Mouse (Mus musculus) forebrain, embryonic 12.5 days (tissue): ENCODE results near the gene Rab7. TPM values are rescaled to one million over a fixed set of nuclear protein-coding genes. Genes with fewer than 3 reads are reported as not detected.

Source experiments
- ATAC-seq: fragments of 200-750 bp; cut with Nextera tagmentation; 2 replicates; pipeline ENCODE4 v1.8.0; 2017; ENCODE audit warnings: moderate TSS enrichment; ENCODE audit not compliant: low FRiP score
- H3K27ac ChIP-seq: fragments of 300-500 bp; sonication (generic); 2 replicates; pipeline ENCODE4 v1.5.1; 2016; ENCODE audit warnings: mild to moderate bottlenecking
- H3K27me3 ChIP-seq: fragments of 300-500 bp; sonication (generic); 2 replicates; pipeline ENCODE4 v1.6.1; 2016; ENCODE audit warnings: mild to moderate bottlenecking
- H3K36me3 ChIP-seq: fragments of 300-500 bp; sonication (generic); replicated peaks from 2 replicates; pipeline ENCODE4 v1.6.1; 2016; ENCODE audit warnings: mild to moderate bottlenecking
- H3K4me1 ChIP-seq: fragments of 300-500 bp; sonication (generic); 2 replicates; pipeline ENCODE4 v1.6.1; 2016
- H3K4me2 ChIP-seq: fragments of 300-500 bp; sonication (generic); 2 replicates; pipeline ENCODE4 v1.6.1; 2016; ENCODE audit warnings: mild to moderate bottlenecking, moderate library complexity
- H3K4me3 ChIP-seq: fragments of 300-500 bp; sonication (generic); replicated peaks from 2 replicates; pipeline ENCODE4 v1.5.1; 2016; ENCODE audit warnings: mild to moderate bottlenecking
- H3K9ac ChIP-seq: fragments of 300-500 bp; sonication (generic); 2 replicates; pipeline ENCODE4 v1.6.1; 2016; ENCODE audit warnings: mild to moderate bottlenecking
- H3K9me3 ChIP-seq: fragments of 300-500 bp; sonication (generic); 2 replicates; pipeline ENCODE4 v1.6.1; 2016
- WGBS: fragments of 180-500 bp; shearing (Covaris S2); methylation state at CpG from one replicate; pipeline ENCODE4 v1.1.7; 2016; 5-methylcytosine and 5-hydroxymethylcytosine counted together
- polyA plus RNA-seq: library from polyadenylated mRNA; unstranded; fragments of >200 nt; fragmentation: Nextera tagmentation; extraction: Ambion mirVana; gene quantifications from 2 replicates; pipeline ENCODE4 v1.2.1, GENCODE M21; 2016

Gene Rab7
- polyA plus RNA-seq, 1 experiment from 2014 or later = 206 TPM

DNA sequence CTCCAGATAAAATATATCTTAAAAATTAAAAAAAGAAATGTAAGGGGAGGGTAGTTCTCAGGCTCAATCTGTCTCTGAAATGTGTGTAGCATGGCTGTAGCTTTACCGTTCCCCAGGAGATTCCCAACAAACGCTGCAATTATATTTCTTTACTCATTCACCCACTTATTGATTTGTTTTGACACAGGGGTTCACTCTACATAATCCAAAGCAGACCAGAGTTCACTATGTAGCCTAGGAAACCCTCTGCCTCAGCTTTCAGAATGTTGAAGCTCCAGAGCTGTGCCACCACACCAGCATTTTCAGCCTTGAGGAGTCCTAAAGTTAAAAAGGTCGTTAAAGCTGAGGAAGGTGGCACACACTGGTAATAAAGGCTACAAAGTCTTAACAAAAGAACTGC, 20.9 kb upstream of the Rab7 start:
- Histone ChIP-seq H3K4me1 (no peaks in the 10 kb centered on the region), H3K4me2 (no peak overlapping the region), H3K36me3 (no peaks in the 10 kb centered on the region), H3K27me3 (peaks cover 14% of the 10 kb centered on the region; the same call in 1 of the 2 replicates), H3K4me3 (no peak overlapping the region), H3K27ac (no peak overlapping the region), H3K9ac (no peak overlapping the region), H3K9me3 (no peaks in the 10 kb centered on the region)
- ATAC-seq = no peak
- WGBS = 39% methylated on average over 3 of the region's 3 CpGs

DNA sequence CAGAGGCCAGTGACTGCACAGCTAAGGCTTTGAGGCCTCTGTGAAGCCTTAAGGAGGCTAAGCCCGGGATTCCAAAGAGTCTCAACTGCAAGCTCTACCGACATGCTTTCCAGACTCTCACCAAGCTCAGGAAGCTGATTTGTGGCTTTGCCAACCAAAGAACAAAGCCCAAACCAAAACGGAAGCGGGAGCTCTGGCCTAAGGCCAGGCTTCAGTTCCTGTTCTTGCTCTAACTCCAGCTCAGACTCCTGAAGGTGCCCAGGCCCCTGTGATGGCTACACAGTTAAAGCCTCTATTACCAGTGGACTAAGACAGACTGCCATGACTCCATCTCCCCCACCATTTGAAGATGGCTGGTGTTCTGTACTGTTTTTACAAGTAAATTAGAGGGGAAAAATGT, 20.0 kb upstream of the Rab7 start:
- H3K9me3 ChIP-seq = no peaks in the 10 kb centered on the region
- H3K36me3 ChIP-seq = no peaks in the 10 kb centered on the region
- no peak for ATAC-seq
- H3K4me1 ChIP-seq = no peaks in the 10 kb centered on the region
- H3K4me2 ChIP-seq = no peak overlapping the region
- H3K9ac ChIP-seq = no peak overlapping the region
- no peak overlapping the region for H3K27ac ChIP-seq
- H3K4me3 ChIP-seq = no peak overlapping the region
- WGBS = 64% methylated on average over 4 of the region's 4 CpGs
- peaks cover 12% of the 10 kb centered on the region; the same call in 1 of the 2 replicates for H3K27me3 ChIP-seq

DNA sequence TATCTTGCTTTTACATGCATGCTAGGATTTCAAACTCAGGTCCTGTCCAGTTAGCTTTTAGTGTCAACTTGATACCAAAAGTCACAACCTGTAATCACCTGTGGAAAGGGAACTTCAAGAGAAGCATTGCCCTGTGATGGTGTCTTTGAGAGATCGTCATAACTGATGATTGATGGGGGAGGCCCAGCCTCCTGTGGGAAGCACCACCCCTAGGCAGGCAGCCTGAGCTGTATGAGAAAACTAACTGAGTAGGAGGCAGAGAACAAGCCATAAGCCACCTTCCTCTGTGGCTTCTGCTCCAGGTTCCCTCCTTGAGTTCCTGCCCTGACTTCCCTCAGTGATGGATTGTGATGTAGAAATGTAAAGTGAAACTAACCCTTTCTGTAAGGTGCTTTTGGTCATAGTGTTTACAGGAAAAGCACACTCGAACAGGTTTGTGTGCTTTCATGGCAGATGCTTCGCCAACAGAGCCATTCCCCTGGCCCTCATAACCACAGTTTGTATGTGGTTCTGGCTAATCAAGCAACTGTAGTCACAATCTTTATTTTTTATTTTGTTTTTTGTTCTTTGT, 19.1 kb upstream of the Rab7 start:
- no peak overlapping the region for H3K9ac ChIP-seq
- no peak overlapping the region for H3K4me3 ChIP-seq
- H3K4me2 ChIP-seq = no peak overlapping the region
- H3K27me3 ChIP-seq = 0 out of 2 replicates have a peak, but pooled peaks cover 4% of the 10 kb centered on the region
- 86% methylated on average over 3 of the region's 3 CpGs for WGBS
- no peaks in the 10 kb centered on the region for H3K9me3 ChIP-seq
- H3K27ac ChIP-seq = no peak overlapping the region
- no peaks in the 10 kb centered on the region for H3K4me1 ChIP-seq
- H3K36me3 ChIP-seq = no peaks in the 10 kb centered on the region
- no peak for ATAC-seq

DNA sequence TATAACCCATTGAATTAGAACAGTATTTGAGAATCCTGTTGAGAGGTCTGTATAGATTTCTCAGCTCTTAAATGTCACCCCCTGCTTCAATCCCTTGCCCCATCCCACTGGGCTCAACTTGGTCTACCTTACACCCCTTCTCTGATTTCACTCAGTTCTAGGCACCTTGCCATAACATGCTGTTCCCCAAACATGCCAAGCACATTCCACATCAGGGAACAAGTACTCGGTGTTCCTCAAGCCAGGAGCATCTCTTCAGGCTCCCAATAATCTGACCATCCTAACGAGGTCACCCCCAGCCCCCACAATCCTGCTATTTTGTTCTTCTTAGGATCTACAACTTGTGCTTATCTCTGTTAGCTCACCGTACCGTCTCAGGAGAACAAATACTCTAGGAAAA, 17.3 kb upstream of the Rab7 start:
- H3K27me3 ChIP-seq = 0 out of 2 replicates have a peak, but pooled peaks cover 3% of the 10 kb centered on the region
- no peaks in the 10 kb centered on the region for H3K36me3 ChIP-seq
- H3K4me3 ChIP-seq = no peak overlapping the region
- H3K4me2 ChIP-seq = no peak overlapping the region
- 84% methylated on average over 4 of the region's 4 CpGs for WGBS
- H3K9me3 ChIP-seq = no peaks in the 10 kb centered on the region
- no peak for ATAC-seq
- H3K27ac ChIP-seq = no peak overlapping the region
- no peak overlapping the region for H3K9ac ChIP-seq
- H3K4me1 ChIP-seq = no peaks in the 10 kb centered on the region

DNA sequence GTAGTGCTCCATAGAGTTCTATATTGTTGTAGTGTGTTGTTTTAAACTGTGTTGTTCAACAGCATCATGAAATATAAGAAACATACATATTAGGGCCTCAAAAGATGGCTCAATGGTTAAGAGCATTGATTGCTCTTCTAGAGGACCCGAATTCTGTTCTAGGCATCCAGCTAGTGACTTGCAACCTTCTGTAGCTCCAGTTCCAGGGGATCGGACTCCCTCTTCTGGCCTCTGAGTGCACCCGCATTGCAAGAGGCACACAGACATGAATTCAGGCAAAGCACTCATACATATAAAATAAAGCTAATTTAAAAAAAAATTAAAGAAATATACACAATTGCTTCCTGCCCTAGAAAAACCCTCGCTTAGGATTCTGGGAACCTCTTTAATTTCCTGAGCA, 16.3 kb upstream of the Rab7 start:
- WGBS = 83% methylated on average over 4 of the region's 4 CpGs
- no peaks in the 10 kb centered on the region for H3K36me3 ChIP-seq
- H3K9me3 ChIP-seq = no peaks in the 10 kb centered on the region
- H3K4me1 ChIP-seq = no peaks in the 10 kb centered on the region
- no peaks in the 10 kb centered on the region; the same call in 1 of the 2 replicates for H3K27me3 ChIP-seq
- no peak overlapping the region for H3K27ac ChIP-seq
- H3K9ac ChIP-seq = no peak overlapping the region
- no peak overlapping the region for H3K4me3 ChIP-seq
- no peak overlapping the region for H3K4me2 ChIP-seq
- no peak for ATAC-seq

DNA sequence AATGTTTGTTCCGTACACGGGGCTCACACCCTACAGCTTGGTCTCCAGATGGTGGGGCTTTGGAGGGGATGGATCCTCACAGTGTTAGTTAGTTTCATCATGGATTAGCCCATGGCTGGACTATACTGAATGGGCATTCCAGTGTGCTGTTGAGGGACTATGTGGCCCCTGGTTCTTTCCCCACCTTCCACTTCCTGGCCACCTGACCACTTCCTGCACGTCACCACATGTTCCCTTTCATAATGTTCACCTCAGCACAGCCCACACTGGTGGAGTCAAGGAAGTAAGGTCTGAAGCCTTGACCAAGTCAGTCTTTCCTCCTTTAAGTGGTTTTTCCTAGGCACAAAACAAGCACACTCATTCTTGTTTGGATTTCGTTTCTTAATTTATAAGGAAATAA, 15.5 kb upstream of the Rab7 start:
- WGBS = 88% methylated on average over 4 of the region's 4 CpGs
- no peak overlapping the region for H3K9ac ChIP-seq
- H3K4me1 ChIP-seq = no peaks in the 10 kb centered on the region
- no peaks in the 10 kb centered on the region for H3K36me3 ChIP-seq
- no peak overlapping the region for H3K4me3 ChIP-seq
- no peak for ATAC-seq
- H3K4me2 ChIP-seq = no peak overlapping the region
- H3K27ac ChIP-seq = no peak overlapping the region
- H3K9me3 ChIP-seq = no peaks in the 10 kb centered on the region
- no peaks in the 10 kb centered on the region; the same call in 1 of the 2 replicates for H3K27me3 ChIP-seq

DNA sequence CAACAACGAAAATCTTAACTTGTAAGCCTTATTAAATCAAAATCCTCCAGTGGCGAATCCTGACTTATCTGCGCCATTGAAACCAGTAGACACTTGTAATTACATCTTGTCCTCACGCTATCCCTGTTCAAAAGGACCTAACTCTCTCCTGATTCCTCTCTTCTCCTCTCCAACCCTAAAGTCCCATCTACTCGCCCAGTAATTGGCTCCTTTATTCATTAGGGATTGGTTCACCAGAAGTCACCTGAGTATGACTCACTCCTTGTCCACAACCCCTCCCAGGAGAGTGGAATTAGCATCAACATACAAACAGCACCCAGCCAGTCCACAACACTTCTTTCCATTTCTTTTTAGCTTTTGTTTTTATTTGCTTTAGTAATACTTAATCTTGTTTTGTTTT, 14.8 kb upstream of the Rab7 start:
- no peaks in the 10 kb centered on the region for H3K9me3 ChIP-seq
- H3K4me3 ChIP-seq = no peak overlapping the region
- no peak for ATAC-seq
- H3K9ac ChIP-seq = no peak overlapping the region
- H3K4me2 ChIP-seq = no peak overlapping the region
- no peak overlapping the region for H3K27ac ChIP-seq
- H3K36me3 ChIP-seq = no peaks in the 10 kb centered on the region
- 83% methylated on average over 5 of the region's 5 CpGs for WGBS
- H3K4me1 ChIP-seq = no peaks in the 10 kb centered on the region
- H3K27me3 ChIP-seq = no peaks in the 10 kb centered on the region; the same call in 1 of the 2 replicates

DNA sequence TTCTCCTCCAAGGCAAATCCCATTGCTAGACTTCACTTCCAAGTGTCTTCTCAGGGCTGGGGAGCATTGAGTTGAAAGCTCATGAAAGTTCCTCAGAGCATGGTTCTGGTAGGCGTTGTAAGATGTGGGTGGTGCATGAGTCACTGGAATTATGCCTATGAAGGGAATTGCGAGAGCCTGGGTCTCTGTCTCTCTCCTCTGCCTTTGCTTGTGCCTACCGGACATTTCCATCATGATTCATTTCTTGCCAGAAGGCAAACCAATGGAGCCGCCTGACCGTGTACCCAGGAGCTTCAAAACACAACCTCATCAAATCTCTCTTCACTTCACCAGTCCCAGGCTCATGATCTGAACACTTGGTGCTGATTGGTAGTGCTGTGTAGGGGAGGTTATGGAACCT, 11.8 kb upstream of the Rab7 start:
- Histone ChIP-seq H3K4me1 (no peaks in the 10 kb centered on the region), H3K4me3 (no peak overlapping the region), H3K27ac (no peak overlapping the region), H3K4me2 (no peak overlapping the region), H3K36me3 (no peaks in the 10 kb centered on the region), H3K9me3 (no peaks in the 10 kb centered on the region), H3K27me3 (peaks cover 26% of the 10 kb centered on the region), H3K9ac (no peak overlapping the region)
- ATAC-seq = no peak
- WGBS = 93% methylated on average over 5 of the region's 5 CpGs

DNA sequence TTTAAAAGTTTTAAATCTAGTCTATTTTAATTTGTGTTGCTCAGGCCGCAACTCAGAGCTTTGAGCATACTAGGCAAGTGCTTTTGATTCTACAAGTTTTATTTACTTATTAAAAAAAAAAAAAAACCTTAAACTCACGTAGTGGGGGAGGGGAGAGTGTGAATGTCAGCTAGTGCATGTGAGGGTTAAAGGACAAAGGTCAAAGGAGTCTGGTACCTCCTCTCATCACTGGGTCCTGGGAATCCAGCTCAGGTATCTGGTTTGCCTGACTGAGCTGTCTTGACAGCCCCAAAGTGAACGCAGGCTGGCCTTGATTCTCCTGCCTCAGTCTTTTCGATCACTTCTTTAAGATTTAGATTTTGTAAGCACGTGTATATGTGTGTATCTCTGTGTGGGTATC, 10.6 kb upstream of the Rab7 start:
- no peak overlapping the region for H3K9ac ChIP-seq
- H3K4me2 ChIP-seq = no peak overlapping the region
- no peak overlapping the region for H3K4me3 ChIP-seq
- H3K9me3 ChIP-seq = no peaks in the 10 kb centered on the region
- no peaks in the 10 kb centered on the region for H3K36me3 ChIP-seq
- H3K27me3 ChIP-seq = peaks cover 33% of the 10 kb centered on the region
- WGBS = 77% methylated on average over 5 of the region's 5 CpGs
- H3K27ac ChIP-seq = no peak overlapping the region
- no peak for ATAC-seq
- H3K4me1 ChIP-seq = no peaks in the 10 kb centered on the region

DNA sequence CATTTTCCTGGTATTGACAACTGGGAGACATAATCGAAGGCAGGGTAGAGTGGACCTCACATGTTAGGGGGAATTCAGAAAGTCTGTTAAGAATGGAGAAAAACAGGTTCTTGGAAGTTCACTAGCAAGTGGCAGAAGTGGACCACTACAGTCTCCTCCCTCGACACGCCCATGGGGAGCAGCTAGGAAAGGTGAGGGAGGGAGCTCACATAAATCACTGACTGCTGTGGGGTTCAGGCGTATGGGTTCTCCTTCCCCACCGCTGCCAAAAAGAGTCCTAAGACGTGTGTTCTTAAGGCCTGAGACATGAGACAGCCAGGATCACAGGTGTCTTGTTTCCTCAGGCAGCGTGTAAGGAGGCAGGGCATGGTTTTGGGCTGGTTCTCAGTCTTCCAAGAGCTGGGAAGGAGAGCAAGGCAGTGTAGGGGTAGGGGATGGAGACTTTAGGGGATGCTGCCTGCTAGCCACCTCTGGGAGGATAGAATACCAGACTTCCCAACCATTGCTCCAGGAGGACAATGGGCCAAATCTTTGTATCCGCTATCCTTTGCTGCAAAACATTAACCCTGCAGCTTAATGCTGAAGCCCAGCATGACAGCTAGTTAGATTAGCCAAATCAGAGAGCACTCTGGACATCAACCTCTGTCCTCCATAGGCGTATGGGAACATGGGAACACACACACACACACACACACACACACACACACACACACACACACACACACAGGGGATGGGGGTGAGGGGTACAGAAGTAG, 9.2 kb upstream of the Rab7 start:
- Histone ChIP-seq H3K4me3 (no peak overlapping the region), H3K9me3 (no peaks in the 10 kb centered on the region), H3K36me3 (no peaks in the 10 kb centered on the region), H3K4me1 (no peaks in the 10 kb centered on the region), H3K27me3 (peaks cover 42% of the 10 kb centered on the region), H3K4me2 (no peak overlapping the region), H3K27ac (no peak overlapping the region), H3K9ac (no peak overlapping the region)
- WGBS = 73% methylated on average over 9 of the region's 9 CpGs
- no peak for ATAC-seq

DNA sequence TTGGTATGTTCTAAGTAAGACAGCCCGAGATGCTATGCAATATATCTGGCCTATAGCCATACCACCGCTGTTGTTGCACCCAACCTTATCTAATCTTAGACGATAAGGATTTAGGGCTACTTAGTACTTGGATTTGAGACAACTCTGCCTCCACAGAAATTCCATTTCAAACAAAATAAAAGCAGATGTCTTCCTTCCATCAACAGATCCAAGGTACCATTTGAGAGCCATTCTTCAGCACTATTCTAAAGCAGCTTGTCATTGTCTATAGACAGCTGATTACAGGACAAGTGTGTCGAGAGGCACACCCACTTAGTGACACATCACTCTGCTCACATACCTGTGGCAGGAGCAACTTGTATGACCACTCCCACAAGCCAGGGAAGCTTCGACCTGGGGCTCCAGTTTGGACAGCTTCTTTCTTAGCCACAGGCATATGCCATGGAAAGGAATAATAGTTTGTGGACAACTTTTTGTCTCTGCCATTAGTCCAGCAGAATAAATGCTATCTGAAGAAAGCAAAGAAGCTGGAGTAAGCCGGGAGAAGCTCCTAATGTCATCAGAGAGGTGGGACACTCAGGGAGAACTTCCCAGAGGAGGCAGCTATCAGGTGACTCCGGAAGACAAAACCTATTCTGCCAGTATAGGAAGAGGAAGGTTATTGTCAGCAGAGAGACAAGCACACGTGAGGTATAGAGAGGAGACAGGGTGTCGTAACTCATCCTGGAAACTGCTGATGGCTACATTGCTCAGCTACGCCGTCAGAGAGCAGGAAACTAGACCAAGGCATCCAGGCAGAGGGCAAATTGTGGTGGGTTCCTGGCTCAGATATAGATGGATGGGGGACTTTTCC, 8.4 kb upstream of the Rab7 start:
- Histone ChIP-seq H3K27ac (no peak overlapping the region), H3K27me3 (peaks cover 46% of the 10 kb centered on the region), H3K4me2 (no peak overlapping the region), H3K9ac (no peak overlapping the region), H3K4me1 (no peaks in the 10 kb centered on the region), H3K4me3 (no peak overlapping the region), H3K36me3 (no peaks in the 10 kb centered on the region), H3K9me3 (no peaks in the 10 kb centered on the region)
- WGBS = 75% methylated on average over 11 of the region's 11 CpGs
- ATAC-seq = no peak

DNA sequence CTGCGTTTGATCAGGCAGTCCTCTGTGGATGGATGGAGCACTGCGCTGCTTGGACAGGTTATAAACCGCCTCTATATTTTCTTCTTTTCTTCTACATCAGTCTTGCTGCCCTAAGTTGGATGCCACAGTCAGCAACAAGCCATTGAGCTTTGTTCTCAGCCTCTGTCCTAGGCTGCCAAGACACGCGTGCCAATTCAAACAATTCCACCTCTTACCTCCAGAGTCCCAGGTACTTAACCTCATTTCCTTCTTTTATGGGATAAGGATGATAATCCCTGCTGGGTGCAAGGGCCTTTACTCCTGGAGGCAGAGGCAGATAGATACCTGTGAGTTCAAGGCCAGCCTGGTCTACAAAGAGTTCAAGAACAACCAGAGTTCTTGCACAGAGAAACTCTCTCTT, 6.1 kb upstream of the Rab7 start:
- H3K27me3 ChIP-seq = peaks cover 61% of the 10 kb centered on the region
- H3K27ac ChIP-seq = no peak overlapping the region
- whole genome bisulfite sequencing = 89% methylated on average over 5 of the region's 5 CpGs

More for the DNA sequence above, 6.1 kb upstream of the Rab7 start:
- Histone ChIP-seq H3K36me3 (no peaks in the 10 kb centered on the region), H3K4me1 (no peaks in the 10 kb centered on the region), H3K9me3 (no peaks in the 10 kb centered on the region), H3K4me3 (no peak overlapping the region), H3K4me2 (no peak overlapping the region), H3K9ac (no peak overlapping the region)
- no peak for ATAC-seq
